Mouse (Mus musculus) cerebellum, postnatal 25 days (tissue): ENCODE measurements around the gene Itgb3bp.
A peak's percentile ranks its signal among the peaks of the same experiment; 100 is the strongest.

ENCODE experiments used
- DNase-seq, 2 experiments: peaks; one replicate each; pipeline ENCODE4 v3.0.0; 2021; ENCODE audit warnings: mixed read lengths in 2 of 2

The Itgb3bp gene

DNA sequence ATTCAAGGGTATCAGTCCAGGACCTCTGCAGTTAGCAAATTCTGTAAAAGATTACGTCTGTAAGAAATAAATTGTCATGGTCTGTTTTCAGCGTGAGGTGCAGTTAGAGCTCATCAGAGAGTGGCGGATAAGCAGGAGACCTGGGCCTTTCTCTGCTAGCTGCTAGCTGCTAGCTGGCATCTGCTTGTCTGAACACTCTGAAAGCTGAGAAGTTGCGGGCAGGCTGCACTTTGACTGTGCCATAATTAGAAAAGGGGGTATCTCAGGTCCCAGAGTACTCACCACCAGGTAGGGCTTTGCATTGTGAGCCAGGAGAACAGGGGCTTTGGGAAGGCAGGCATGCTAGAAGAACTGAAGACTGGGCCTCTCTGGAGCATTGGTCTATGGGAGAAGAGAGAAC lies 2.2 kb upstream of the Itgb3bp start:
- DNase-seq, result peak in 1 of 2 experiments; percentile 10

DNA sequence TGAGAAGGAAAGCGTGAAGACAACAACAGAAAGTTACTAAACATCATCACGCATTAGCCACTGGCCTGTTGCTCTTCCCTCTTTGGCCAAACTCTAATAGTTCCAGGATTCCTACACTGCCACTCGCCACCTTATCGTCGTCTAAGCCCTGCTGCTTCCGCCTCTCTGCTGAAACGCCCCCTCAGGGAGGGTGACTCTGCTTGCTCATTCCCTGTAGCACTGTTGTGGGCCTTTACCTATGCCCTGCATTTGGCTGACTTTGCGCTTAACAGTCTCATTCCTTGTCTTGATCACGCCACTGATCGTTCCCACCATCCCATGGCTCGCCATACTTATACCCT lies 1.6 kb upstream of the Itgb3bp start:
- no peak for DNase-seq

DNA sequence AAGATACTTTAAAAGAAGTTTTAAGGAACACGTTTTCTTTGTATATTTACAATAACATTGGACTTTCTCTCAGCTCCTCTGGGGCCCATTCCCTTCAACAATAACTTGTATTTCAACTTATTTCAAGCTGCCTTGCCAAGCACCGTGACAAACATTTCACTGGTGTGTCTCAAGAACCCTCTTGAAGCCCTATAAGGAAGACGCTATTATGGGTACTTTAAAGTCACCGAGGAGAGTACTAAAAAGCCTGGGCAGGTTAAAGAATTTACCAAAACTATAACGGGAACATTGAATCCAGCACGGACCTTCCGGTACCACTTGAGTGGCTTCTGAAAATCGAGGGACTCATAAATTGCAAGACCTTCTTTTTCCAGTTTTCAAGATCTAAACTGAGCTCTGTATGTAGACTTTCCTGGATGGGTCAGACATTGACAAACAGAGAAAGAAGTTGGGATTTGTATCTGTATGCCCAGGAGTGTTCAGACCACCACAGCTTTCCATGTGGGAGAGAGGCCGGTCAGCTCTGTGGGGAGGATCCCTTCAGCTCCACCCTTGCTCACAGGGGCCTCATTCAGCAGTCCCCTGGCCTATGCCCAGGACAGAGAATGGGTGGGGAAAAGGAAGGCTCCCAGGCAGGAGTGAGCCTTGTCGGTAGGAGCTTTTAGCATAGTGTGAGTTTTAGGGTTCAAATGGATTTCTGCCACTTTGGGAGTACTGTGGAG lies 1.1 kb upstream of the Itgb3bp start:
- DNase-seq, result peak; percentile 13 to 24

DNA sequence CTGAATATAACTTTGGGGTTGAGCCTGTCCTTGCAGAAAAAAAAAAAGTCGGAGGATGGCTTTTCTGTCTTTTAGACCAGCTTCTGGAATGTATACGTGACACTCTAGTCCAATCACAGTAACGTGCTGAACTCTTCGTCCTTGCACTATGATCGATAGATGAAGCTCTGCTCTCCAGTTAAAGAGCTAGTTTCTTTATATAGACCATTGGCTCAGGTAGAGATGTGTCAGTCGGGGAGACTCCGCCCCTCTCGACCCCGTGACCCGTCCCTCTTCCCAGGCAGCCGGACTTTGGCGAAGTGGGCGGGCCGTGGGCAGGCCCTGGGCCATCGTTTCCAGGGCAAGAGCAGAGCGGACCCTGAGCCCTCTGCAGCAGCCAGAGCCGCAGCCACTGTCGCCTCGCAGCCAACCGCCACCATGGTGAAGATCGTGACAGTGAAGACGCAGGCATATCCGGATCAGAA lies 432 bp downstream of the Itgb3bp start, which contains the start of gene Pgm1:
TSS of gene Pgm1 (plus strand) at position 266 of the 464 bp plus-strand sequence.
- peak in 1 of 2 experiments; percentile 92 for DNase-seq

DNA sequence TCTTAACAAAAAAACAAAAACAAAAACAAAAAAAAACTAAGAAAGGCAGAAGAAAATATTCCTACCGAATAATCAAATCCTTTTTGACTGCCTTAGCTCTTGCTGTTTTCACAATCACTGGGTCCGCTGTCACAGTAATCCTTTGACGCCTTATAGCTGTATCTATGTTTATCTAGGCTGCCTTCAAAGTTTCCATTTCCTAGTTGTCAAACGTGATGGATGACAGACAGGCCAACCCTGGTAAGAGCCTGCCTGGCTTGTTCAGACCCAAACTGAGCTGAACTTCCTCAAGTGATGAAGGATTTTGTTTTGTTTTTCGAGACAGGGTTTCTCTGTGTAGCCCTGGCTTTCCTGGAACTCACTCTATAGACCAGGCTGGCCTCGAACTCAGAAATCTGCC lies 1.1 kb downstream of the Itgb3bp start:
- no peak for DNase-seq

DNA sequence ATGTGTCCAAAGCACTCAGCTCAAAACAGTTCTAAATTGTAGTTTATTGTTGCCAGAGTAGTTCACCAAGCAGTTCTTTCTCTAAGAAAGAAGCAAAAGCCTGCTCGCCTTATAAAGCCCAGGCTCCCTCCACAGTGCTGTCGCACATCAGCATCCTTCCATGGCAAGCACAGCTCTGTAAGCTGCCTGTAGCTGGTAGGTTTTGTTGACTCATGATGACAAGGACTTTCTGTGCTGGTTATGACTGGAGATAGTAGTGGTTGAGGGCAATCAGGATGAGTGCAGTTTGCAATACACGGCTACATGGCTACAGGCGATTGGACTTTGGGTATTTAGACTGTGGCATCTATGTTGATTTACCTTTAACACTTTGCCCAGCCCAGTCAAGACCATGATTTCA lies 3.2 kb downstream of the Itgb3bp start:
- no peak for DNase-seq

DNA sequence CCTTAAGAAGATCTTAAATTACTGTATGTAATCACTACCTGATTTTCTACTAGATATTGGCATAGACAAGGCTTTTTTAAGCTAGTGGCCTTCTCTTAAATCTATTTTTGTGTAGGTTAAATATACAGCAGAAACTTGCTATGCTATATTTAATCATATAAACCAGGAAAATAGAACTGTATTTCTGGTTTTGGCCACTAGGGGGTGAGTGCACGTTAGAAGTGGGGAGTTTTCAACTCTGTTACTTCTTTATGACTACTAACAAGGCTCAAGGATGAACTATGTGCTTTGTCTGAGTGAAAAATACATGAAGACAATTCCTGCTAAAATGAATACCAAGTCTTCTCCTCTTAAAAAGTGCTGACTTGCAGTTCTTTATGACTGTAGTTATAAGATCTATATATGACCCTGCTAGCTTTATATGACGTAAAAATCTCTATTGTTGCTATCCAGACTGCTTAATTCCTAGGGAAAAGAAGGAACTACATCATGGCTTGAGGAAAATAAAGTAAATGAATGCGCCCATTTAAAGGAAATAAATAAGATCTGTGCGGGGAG lies 15.6 kb downstream of the Itgb3bp start:
- no peak for DNase-seq

DNA sequence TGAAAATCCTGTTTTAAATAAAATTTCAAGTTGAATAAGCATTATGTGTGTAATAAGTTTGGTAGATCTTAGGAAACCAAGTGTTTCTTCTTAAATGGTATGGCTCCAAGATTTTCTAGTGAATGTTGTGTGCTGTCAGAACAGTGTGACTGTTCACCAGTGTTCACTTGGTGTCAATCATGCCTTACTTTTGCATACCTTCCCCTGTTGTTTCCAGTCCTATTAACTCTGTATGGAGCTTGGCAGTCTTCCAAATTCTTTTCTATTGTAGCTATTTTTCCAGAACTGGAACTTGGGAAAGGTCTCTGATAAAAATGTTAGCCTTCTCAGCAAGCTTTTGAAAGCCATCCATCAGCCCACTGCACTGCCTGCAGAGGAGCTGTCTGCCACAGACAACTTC lies 47.2 kb downstream of the Itgb3bp start:
- DNase-seq, result no peak

DNA sequence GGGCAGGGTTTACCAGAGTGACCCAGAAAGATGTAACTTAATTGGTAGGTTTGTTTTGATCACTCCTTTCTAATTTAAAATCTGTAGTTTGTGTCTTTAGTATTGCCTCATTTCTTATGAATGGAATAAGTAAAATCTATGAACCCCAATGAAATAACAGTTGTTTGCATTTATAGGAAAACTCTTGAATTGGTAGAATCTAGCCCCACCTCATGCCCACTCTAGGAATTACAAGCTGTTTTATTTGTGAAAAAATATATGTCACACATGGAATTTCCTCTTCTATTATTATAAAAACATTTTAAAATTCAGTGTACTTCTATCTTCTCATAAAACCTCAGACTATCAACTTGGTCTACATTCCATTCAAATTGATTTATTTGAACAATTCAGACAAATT lies 47.7 kb downstream of the Itgb3bp start:
- peak in 1 of 2 experiments; percentile 38 for DNase-seq

DNA sequence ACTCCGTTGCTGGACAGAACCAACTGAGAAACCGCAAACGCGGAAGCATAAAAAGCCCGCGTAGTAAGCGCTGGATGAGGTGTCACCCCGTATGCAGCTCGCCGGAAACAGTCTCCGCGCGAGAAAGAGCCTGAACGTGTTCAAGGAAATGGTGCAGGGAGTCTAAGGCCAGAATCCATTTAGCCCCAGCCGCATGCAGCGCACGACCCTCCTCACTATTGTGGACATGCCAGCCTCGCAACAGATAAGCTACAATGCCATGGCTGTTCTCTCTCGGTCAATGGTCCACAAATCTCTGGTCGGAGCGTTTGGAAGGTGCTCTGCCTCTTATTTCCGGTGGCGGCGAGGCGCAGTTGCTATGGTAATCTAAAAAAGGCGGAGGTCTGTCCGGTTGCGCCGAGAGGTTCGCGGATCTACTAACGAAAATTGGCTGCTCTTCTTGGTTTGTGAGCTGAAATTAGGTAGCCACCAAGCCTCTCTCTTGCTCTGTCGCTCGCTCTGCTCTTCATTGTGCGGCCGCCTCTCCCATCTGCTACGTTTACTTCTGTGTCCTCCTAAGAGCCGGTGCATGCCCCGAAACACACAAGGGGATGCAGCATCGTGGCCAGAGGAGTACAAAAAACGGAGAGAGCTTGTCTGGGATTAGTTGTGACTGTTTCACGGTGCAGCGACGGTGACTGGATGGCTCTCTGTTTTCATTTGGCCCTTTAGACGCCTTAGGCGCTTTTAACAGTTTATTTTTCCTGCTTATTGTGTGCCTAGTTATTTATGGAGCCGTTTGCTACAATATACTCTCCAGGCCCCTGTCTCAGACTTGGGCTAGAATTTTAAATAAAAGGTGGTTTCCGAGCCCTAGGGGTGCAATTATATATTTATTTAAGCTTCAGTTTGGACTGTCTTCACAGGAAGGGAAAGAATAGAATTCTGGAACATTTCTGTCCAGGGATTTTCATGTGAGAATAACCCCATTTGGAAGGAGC lies 100.2 kb downstream of the Itgb3bp start, which contains the start of gene Efcab7:
TSS of gene Efcab7 (plus strand) at position 105 of the 980 bp plus-strand sequence.
- DNase-seq, result peak; percentile 90 to 92

DNA sequence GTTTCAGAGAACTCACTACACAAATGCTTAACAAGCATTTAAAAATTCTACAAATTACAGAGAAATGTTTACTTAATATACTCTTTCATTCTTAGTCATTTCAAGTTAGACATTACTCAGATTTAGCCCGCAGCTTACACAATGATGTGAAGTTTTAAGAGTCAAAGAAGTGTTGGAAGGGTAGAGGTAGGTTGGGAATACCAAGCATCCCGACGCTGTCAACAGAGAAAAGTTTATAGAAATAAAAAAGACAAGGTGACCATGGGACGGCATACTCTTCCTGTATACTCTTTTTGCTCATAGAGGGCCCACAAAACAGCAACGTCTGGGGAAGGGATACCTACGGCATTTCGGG lies 100.9 kb downstream of the Itgb3bp start:
- no peak for DNase-seq

DNA sequence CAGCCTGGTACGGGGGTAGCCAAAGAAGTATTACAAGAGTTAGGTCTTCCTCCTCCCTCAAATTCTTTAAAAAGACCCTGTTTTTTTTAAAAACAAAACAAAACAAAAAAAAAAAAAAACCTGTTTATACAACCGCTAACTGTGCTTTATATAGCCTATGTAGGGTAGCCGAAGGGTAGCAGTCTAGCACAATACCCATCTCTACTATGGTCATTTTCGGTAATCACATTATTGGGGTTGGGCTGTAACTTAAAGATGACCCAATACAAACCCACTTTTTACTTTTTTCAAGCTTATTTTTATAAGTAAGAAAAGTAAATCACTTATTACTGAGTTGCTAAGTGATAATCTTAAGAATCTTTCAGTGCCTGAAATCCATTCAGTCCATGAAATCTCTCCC lies 101.3 kb downstream of the Itgb3bp start:
- no peak for DNase-seq

DNA sequence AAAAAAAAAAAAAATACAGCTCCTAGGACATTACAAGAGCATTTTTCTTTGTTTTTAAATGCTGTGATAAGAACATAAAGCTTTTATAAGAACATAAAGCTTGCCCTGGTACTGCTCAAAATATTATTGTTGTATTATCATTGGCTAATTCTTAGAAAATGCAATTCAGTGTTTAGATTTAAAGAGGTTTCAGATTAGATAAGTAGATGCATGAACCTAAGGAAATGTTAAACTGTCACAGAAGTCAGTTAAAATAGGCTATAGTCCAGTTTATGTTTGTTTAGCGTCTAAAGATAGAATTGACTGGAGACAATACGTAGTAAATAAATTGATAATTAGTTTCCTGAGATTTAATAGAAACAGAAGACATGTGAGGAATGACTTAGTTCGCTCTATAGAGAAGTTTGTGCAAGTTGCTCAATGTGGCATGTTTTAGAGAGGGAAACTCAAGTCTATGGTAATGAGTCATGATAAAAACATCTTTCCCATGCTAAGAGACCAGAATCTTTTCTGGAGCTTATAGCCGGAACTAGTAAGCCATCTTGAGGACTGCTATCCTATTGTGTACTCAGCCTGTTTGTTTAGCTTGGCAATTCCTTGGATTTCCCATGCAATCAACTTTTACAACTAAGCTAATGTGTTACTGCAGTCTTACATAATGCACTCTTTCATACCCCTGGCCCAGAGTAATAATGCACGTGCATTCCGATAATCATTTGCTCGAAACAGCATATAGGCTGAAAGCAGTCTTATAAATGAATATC lies 112.7 kb downstream of the Itgb3bp start:
- no peak for DNase-seq

DNA sequence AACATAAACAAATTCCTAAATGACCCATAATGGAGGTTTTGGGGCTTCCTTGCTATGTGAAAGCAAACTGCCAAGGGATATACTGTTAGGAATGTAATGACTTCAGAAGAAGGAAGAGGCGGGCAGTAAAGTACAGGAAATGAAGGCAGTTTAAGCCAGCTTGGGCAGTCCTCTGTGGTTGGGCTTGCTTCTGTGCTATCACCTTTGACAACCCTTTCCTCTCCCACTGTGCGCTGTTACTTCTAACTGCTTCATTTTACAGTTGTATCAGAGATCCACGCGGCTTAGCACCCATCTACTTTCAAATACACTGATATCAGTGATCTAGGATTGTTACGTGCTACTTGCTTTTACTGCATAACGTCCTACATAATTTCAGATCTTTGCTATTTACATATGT lies 137.2 kb downstream of the Itgb3bp start:
- no peak for DNase-seq

DNA sequence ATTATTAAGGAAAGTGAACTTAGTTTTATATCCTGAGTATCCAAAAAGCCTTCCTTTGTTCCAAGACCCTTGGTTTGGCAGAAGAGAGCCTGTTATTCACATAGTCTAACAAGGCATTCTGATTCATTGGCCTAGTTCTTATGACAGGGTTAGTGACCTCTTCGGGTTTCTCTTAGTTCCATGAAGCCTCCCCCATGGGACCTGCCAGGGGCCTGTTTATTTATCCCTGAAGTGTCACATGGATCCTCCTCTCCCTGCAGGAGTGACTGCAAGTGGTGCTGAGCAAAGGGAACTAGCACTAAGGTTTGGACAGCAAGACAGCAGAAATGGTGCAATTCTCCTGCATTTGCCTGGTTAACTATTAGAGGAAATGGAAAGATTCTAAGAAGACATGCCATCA lies 156.6 kb downstream of the Itgb3bp start:
- DNase-seq, result no peak

DNA sequence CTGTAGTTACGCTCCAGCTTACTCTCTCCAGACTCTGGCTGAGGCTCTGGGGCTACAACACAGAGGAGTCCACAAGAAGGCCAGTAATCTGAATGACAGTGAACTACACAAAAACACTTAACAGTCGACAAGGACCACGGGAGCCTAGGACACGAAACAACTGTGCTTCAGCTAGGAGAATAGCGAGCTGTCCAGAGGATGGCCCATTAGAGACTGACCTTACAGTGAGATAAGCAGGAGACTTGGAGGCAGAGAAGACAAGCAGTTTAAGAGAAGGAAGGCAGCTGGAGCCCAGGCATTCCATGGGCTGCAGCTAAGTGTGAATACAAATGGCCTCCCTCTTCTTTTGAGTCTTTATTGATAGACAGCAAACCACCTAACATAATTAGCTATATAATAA lies 159.1 kb downstream of the Itgb3bp start:
- no peak for DNase-seq

DNA sequence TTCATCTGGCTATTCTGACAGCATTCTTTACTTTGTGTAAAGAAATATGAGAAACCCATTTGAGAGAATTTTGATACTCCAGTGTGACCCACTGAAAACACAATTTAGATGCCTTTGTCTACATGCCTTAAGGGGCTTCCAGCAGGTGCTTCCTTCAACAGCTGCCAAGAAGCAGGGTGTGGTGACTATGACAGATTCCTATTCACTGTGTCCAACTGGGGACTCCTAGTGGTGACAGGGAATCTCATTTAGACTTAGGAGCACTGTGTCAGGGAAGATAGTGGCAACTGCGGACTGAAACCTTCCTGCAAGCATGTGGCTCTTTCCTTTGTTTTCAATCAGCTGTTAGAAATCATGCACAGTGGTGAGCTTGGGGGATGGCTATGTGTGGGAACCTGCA lies 162.9 kb downstream of the Itgb3bp start:
- DNase-seq, result peak in 1 of 2 experiments; percentile 27

DNA sequence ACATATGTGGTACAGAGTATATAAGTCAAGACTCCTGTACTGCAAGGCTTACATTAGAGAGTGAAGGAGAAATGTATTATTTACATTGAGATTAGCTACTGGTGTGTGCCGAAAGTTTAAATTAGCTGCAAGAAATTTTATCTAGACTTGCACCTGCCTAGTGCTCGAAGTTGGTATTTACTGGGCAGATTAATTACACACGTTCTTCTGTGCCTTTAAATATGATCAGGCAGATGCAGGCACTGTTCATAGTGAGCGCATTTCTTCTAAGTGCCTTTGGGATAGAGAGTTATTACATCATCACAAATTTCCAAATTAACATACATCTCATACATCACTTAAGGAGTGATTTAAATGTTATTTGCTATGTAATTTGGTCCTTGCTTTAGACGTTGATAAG lies 163.3 kb downstream of the Itgb3bp start:
- DNase-seq, result no peak

DNA sequence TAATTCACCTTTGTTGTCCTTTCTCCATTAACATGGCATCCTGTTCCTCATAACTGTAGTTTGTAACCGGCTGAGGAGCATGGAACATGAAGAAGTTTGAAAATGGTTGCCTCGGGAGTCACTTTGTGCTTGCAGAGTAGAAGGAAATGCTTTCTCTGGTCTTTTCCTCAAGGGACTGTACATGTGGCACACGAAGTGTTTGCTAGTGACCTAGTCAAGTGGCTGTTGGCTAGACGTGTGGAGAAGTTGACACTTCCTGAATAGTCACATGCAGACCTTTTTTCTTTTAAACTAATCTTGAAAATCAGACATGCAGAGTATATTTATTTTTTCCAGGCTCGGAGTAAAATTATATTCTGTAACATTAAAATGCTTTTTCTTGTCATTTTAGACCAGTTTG lies 177.2 kb downstream of the Itgb3bp start:
- no peak for DNase-seq

DNA sequence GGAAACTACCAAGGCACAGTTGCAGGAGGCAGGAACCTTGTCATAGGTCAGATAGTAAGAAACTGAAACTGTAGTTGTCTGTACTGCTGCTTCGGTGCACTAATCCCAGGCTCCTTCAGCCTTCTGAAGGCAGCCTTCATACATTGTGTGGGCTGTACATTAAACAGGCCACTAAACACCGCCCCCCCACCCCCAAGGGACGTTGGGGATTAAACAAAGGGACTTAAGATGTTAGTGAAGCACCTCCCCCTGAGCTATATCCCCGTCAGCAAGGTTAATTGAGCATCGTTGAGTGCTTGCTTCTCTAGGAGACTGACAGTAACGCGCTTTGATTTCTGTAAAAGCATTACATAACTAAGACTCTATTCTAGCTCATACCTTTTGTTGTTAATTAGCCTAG lies 189.8 kb downstream of the Itgb3bp start:
- DNase-seq, result no peak

DNA sequence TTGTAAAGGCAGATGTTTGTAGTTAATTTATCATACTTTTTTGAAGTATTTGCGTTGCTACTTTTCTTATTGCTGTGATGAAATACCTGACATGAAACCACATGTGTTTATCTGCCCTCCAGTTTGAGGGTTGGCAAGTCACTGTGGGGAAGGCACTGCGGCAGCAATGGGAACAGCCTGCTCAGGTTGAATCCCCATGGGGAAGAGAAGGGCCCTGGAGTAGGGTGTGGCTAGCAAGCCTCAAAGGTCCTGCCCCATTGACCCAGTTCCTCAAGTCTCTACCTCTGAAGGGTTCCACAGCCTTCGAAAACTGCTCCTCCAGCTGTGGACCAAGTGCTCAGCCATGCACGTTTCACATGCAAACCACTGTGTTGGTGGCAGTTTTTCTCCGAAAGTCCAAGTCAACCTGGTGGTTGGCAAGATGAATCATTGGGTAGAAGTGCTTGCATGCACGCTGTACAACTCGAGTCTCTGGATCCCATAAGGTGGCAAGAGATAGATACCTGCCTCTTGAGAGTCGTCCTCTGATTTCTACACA lies 203.6 kb downstream of the Itgb3bp start:
- DNase-seq, result no peak

DNA sequence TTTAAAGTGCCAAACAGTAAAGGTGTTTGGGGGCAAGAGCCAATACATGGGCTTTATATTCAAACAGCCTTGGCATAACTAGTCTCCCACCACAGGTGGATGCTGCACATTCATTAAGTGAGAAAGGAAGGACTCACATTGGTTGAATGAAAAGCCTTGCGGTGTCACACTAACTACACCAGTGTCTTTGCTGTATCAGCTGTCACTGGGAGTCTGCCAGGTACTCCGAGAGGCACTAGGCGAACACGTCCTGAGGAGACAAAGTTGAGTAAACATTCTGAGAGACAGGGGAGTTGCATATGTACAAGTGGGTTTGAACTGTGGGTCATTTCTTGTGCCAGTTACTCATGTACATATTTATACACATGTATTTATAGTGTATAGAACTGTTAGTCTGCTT lies 205.3 kb downstream of the Itgb3bp start:
- DNase-seq, result no peak

DNA sequence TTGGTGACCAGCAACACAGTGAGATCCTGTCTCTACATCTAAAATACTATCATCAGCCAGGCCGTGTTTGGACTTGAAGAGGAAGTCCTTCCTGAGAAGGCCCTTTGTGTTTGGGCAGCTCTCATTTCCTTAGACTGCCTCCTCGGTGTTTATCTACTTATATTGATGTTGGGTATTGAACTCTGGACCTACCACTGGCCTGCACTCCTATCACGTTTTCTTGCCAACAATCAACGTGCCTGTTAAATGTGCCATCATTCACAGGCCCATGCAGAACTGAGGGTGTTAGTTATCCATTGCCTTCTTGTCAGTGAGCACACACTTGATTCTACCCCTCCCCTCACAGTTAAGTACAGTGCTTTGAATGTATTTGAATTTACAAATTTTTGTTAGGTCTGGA lies 211.7 kb downstream of the Itgb3bp start:
- DNase-seq, result no peak
